Mouse (Mus musculus): ENCODE data around the gene Psme2b. TPM values are rescaled to one million over a fixed set of nuclear protein-coding genes. Genes with fewer than 3 reads are reported as not detected.
"Not testable (repeated sequence)": the region's sequence is repeated elsewhere in the genome, so short reads cannot be mapped to it uniquely, and the experiment has no call there.

Gene Psme2b
- total RNA-seq, 2 experiments from 2014 or later = 2.0 to 2.8 TPM

DNA sequence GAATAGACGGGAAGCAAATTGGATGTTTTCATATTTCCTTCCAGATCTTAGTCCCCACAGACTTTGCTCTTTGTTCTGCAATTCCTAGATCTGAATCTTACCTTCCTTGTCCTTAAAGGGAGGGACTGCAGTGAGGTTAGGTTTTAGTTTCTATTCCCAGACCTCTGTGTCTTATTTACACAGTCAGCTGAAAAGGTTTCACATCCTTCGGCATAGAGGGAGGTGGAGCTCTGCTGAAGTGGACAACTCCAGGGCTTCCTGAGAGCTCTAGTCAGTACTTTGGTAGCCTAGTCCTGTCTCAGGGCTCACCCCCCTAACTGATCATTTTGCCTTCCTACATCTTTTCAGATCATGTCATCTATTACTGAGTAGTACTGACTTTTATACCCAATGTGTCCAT, 44.0 kb downstream of the Psme2b start, which contains the start of gene Gm5431:
Gene Gm5431 (minus strand): TSS at position 194 of the 400 bp plus-strand sequence.
- DNase-seq = no peak
- intact Hi-C loops (cut with DNase I) = no loop called here

DNA sequence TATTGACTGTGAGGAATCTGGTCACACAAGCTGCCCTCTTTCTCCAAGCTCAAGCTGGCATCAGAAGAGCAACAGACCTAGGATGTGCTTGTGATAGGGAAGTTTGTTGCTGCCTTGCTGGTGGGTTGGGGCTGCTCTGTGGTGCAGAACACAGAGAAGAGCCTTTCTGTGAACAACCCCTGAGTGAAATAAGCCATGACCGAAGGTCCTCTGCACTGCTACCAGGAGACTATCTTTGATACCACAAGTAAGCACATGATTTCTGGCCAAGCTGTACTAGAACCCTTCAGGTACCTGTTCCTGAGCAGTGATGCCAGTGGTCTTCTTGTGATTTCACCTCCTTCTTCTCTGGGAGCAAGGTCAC, 44.4 kb downstream of the Psme2b start:
- intact Hi-C loops (cut with DNase I); DNase-seq: not testable (repeated sequence)

DNA sequence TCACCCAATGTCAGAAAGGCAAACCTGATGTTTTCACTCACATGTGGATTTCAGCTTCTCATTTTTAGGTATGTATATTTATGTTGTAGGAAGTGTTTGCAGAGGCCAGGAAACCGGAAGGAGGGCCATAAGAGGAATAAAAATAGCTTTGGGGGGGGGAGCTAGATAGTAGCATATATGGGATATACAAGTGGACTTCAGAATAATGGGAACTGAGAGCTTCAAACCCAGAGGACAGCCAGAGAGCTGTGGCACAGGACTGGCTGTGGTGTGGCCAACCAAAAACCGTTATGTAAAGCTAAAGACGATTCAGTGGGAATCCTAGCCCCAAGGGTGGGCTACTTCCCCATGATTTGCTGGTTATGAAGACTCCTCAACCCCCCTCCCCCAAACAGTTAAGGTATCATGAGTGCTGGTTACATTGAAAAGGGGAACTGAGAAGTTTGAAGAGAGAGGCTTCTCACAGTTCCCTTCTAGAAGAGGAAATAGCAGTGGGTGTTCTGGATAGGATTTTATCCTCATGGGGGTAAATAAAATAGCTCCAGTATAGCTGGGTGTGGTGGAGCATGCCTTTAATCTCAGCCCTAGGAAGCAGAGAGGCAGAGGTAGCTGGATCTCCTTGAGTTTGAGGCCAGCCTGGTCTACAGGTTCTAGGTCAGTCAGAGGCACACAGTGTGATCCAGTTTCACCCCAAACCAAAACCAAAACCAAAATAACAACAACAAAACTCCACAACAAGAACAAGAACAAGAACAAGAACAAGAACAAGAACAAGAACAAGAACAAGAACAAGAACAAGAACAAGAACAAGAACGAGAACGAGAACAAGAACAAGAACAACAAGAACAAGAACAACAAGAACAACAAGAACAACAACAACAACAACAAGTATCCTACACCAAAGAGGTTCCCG, 45.1 kb downstream of the Psme2b start:
- DNase-seq; intact Hi-C loops (cut with DNase I): not testable (repeated sequence)

DNA sequence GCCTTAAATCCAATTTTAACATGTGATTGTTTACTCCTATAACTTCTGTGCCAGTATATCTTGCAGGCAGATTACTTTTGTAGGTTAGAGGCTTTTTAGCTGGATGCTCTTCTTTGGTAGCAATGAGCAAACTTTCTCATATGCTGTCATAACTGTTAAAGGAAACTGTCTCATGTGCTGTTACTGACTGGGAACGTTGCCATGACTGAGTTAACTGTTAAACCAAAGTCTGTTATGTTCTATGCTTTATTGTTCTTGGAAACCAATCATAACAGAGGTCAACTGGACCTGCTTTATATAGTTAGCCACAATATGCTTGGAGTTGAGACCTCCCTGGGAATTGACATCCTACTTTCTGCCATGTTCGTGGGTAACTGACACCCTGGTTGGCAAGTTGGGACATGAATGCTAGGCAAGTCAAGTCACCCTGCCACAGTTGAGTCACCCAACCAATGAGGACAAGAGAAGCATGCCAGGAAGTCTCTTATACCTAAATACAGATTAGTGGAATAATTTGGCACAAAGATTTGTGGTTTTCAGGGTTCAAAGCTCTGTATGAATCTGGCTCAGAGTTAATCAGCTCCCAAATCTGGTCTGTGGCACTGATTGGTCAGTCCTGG, 47.1 kb downstream of the Psme2b start:
- intact Hi-C loops (cut with DNase I) = no loop called here
- no peak for DNase-seq

Other genes with a start within 250 kb of the Psme2b start
- gene Rack1, start 145.9 kb downstream of the Psme2b start, total RNA-seq (2021) = 100 to 1,000 TPM; 400 to 478 TPM
- gene Trim41, start 128.8 kb downstream of the Psme2b start, total RNA-seq (2021) = 10 to 100 TPM; 26.4 to 27.0 TPM
- gene Trim7, start 120.0 kb downstream of the Psme2b start, total RNA-seq (2021) = 10 to 100 TPM; 23.4 to 23.9 TPM
- 1 to 10 TPM; 2.6 to 3.0 TPM for gene Gm12184, start 119.5 kb downstream of the Psme2b start, total RNA-seq (2021)
- 1 to 10 TPM; 7.1 to 7.2 TPM for gene Irgm1, start 74.5 kb downstream of the Psme2b start, total RNA-seq (2021)
- 1 to 10 TPM in 1 of 2 experiments, under 1 TPM in 1; 0.85 to 1.3 TPM for gene Gm5431, start 44.0 kb downstream of the Psme2b start, total RNA-seq (2021)
- under 1 TPM in 1 of 2 experiments, not detected in 1; 0.17 TPM for gene Olfr56, start 32.7 kb upstream of the Psme2b start, total RNA-seq (2021)
- gene 9930111J21Rik1, start 33.2 kb upstream of the Psme2b start, total RNA-seq (2021) = 1 to 10 TPM; 4.0 to 4.4 TPM
- under 1 TPM; 0.45 to 0.61 TPM for gene Gm12185, start 46.0 kb upstream of the Psme2b start, total RNA-seq (2021)
- under 1 TPM; 0.91 to 1.00 TPM for gene Tgtp1, start 48.0 kb upstream of the Psme2b start, total RNA-seq (2021)
- 1 to 10 TPM; 5.2 to 6.6 TPM for gene 9930111J21Rik2, start 105.1 kb upstream of the Psme2b start, total RNA-seq (2021)
- under 1 TPM; 0.14 to 0.46 TPM for gene Tgtp2, start 118.0 kb upstream of the Psme2b start, total RNA-seq (2021)
- 1 to 10 TPM; 2.4 to 3.4 TPM for gene Ifi47, start 130.4 kb upstream of the Psme2b start, total RNA-seq (2021)
- 1 to 10 TPM; 1.2 to 1.4 TPM for gene Olfr1396, start 168.7 kb upstream of the Psme2b start, total RNA-seq (2021)
- not detected for gene Olfr1395, start 196.1 kb upstream of the Psme2b start, total RNA-seq (2021)
- not detected for gene Olfr1394, start 208.2 kb upstream of the Psme2b start, total RNA-seq (2021)
- gene Btnl9, start 241.0 kb upstream of the Psme2b start, total RNA-seq (2021) = 10 to 100 TPM; 48.3 to 52.4 TPM

Measured in heart, postnatal 14 days (tissue).